Mouse (Mus musculus) layer of hippocampus, adult 11-12 months (tissue): ENCODE results near the gene Foxp4.
"Not testable (repeated sequence)": the region's sequence is repeated elsewhere in the genome, so short reads cannot be mapped to it uniquely, and the experiment has no call there.

ENCODE experiments used
- DNase-seq: peaks from one replicate; pipeline ENCODE4 v3.0.0; 2022; ENCODE audit warnings: low spot score

Foxp4 gene

DNA sequence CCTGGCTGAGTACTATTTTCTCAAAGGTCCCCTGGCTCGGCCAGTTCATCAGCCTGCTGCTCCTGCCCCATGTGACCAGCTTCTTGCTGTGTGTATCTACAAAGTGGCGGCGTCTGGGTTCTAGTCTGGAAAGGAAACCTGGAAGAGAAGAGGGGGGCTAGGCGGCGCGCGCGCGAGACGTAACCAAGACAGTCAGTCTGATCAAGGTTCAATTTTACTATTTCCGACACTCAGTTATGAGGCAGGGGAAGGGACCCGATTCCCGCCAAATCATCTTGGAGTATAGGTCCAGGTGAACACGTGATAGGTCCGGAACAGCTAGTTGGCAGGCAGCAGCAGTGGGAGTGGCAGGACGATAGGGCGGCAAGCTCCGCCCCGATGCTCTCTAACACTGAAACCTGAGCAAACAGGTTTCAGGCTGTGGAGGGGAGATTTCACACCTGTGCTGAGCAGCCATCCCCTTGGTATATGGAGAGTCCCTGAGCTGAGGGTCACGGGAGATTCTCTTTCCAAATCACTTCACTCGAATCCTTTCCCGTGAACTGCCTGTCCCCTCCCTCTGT is 72.6 kb downstream of the Foxp4 start:
- DNase-seq: not testable (repeated sequence)

DNA sequence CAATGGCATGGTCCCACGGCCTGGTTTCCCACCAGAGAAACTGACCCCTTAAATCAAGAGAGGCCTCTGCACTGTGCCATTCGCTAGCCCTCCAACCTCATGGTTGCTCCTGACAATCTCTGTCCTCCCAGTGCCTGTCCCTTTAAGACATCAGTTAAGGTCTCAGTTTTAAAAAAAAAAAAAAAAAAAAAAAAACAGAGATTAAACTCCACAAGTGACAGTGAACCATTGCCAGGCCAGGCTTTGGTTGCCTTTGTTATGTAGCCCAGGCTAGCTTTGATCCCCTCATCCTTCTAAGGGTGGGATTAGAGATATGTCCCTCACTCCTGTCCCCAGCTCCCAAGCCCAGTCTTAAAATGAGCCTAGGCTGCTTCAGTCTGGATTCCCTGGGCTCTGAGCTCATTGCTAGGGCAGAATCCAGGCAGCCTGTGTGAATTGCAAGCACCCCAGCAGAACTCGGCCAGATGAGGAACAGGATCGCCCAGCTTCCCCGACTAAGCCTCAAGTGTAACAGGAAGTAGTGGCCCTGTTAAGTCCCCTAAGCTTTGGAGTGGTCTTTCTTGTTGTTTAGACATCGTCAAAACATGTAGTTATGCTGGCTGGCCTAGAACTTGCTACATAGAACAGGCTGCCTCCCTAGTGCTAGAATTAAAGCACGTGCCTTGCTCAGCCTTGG is 73.7 kb downstream of the Foxp4 start:
- DNase-seq: no peak

DNA sequence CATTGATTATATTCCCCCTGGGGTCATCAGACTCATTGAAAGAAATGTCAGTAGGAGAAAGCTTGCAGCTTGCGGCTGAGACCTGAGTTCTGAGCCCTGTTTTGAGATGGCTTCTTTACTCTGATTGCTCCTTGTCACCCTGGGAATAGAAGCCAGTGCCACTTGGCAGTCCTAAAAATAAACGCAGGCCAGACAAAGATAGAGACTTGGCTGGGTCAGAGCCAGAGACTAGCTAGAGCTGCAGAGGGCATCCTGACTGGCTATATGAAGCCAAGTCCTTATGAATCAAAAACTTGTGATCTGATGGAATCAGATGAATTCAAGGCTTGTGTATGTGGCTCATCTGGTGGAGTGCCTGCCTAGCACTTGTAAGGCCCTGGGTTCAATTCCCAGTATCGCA is 74.4 kb downstream of the Foxp4 start:
- no peak for DNase-seq

DNA sequence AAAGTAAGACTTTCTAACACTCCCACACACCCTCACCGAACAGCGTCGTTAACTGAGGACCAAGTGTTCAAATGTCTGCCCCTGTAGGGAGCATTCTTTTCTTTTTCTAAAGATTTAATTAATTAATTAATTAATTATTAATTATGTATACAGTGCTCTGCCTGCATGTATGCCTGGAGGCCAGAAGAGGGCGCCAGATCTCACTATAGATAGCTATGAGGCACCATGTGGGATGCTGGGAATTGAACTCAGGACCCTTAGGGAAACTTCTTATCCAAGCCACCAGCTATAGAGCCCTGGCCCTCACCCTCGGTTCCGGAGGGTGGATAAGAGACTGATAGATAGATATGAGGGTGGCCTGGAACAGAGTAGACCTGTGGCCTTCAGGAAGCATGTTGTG is 76.5 kb downstream of the Foxp4 start:
- no peak for DNase-seq

DNA sequence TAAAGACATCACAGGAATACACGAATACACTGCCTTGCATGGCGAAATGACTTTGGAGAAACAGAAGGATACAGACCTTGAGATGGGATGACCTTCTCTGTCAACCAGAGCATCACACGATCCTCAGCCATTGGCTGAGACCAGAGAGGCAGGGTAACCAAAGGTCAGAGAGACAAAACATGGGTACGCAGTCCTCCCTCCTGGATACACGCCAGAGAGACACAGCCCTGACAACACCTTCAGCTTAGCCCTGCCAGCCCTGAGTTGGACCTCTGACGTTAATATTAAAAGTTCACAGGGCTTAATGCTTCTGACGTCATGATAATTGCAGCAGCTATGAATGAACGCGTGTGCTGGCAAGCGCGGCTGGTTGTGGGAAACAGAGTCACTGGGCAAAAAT is 78.8 kb downstream of the Foxp4 start:
- no peak for DNase-seq

DNA sequence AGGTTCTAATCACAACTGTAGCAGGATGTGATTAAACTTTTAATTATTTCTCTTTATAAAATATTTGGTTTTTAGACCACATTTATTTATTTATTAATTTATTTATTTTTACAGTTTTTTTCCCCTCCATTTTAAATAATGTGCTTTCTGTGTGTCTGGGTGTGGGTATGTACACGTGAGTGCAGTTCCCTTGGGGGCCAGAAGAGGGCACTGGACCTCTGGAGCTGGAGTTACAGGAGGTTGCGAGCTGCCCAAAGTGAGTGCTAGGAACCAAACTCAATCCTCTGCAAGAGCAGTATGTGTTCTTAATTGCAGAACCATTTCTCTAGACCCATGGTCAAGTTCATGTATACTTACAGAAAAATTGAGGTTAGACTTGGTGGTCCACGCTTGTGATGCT is 81.0 kb downstream of the Foxp4 start:
- no peak for DNase-seq

DNA sequence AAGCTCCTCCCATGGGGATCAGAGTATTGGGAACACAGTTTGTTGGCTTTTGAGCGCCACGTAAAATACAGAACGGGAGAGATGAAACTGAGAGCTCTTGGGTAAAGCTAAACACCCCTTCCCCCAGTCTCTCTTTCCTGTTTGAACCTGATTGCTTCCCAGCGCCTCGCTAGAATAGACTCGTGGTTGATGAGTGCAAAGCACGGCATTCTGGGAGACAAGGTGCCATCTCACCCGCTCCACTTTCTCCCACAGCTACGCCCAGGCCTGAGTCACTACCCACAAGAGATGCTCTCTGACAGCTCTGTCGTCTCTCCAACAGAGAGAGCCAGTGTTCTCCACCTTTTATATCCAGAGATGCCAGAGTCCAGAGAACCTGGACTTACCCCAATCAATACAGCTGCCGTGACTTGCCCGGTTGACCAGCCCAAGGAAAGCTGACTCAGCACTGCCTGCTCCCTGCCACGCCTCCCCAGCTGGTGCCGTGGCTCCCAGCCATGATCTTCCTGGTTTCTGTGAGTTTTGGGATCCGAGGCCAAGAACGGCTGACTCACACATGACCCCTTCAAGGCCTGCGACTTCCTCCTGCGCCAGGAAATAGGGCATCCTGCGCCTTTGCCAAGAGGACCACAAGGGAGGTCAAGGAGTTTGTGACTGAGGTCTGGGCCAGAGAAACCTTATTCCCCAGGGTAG is 82.4 kb downstream of the Foxp4 start:
- peak; percentile 35 for DNase-seq

DNA sequence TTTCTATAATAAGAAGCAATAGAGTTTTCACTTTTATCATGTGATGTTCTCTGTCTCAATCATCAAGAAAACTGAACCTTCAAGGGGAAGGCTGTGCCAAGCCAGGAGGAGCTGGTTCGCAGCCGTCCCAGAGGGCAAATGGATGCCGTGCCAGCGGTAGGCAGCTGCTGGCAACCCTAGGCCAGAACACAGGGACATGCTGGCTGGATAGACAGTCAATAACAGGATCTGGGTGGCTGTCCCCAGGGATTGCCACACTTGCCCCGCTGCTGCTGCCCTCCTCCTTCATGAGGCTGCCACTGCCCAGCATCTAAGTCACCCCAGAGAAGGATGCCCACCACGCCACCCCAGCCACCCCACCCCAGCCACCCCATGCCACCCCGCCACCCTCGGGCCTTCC is 82.9 kb downstream of the Foxp4 start:
- no peak for DNase-seq

DNA sequence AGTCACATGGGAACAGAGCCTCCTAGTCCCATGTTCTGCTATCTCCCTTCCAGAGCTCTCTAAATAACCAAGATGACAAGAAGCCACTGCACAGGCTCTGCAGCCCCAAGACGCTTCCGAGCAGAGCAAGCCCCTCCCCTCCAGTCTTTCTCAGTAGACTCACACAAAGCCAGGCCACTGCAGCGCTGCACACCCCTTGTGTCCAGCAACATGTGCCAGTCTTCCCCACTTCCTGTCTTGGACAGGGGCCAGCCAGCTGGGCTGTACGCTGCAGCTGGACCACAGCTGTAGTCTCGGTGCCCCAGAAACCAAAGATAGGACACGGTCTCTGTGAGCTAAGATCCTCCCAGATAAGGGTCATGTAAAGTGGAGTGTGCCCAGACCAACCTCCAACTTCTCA is 86.6 kb downstream of the Foxp4 start:
- DNase-seq: no peak

DNA sequence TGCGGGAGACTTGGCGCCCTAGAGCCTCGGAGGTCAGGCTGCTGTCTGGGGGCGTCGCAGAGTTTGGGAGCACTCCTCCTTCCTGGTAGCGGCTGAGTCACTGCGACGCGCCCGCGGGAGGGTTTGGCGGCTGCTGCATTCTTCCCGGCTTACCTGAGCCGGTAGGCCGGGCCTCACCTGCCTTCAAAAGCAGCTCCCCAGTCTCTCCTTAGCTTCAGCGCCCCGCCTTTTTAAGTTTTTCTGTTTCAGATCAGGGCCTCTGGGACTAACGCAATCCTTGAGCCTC is 90.0 kb downstream of the Foxp4 start, which contains the start of gene Mdfi:
Gene Mdfi, minus strand, starts transcription at position 210 of the 286 bp plus-strand sequence.
- DNase-seq: no peak

DNA sequence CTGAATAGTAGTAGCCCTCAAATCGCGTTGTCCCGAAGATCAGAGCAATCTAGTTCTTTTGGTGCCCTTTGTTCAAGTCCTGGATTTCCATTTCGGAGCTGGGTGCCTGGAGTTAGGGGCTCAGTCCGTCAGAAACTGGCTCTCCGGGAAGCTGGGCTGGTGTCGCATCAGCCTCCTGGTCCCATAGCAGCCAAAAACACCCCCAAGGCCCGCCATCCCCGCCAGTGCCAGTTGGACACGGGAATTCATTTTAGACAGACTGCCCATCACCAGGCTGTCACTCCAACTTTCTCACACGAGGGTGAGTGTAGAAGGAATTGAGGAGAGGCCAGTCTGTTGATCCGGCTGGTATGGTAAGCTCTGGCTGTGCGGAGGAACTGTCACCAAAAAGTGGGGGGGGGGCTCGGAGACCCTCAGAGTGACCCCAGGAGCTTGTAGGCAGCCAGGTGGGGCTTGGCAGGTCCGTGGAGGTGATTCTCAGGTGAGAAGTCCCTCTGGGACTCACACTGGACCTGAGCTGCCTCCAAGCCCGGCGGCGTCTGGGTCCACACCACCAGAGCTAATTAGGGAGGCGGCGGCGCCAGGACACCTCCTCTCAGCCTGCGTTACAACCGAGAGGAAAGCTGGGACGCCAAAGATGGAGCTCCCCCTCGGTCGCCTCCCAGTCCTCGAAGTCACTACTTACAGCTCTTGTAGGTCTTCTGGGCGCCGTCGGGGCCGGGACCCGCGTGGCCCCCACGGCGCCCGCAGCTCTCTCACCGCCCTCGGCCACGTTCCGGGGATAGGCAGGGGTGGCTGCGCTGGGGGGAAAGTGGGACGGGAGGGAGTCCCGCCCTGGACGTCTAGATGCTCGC is 90.6 kb downstream of the Foxp4 start:
- DNase-seq: no peak

DNA sequence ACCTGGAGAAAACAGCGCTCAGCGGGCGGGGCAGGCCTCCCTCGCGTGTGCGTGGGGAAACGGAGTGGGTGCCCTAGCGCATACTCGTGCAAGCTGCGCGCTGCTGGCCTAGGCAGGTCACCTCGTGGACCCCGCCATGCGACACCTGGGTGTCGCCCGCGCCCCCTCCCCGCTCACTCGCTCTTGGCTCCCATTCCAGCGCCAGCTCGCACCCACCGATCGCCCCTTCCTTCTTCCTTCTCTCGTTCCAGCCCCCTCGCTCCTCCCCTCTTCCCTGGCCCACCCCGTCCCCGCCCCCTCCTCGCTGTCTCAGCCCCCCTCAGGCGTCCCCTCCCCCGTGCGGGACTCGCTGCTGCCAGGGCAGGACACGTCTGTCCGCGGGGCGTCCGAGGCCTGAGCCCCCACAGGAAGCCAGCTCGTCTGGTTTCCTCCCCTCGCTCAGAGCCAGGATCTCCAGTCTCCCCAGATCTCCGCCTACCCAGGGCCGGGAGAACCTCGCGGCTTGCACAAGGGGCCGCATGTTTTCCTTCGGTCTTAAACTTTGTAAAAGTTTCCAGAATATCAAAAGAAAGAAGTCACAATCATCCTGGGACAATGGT is 91.3 kb downstream of the Foxp4 start:
- DNase-seq: no peak

DNA sequence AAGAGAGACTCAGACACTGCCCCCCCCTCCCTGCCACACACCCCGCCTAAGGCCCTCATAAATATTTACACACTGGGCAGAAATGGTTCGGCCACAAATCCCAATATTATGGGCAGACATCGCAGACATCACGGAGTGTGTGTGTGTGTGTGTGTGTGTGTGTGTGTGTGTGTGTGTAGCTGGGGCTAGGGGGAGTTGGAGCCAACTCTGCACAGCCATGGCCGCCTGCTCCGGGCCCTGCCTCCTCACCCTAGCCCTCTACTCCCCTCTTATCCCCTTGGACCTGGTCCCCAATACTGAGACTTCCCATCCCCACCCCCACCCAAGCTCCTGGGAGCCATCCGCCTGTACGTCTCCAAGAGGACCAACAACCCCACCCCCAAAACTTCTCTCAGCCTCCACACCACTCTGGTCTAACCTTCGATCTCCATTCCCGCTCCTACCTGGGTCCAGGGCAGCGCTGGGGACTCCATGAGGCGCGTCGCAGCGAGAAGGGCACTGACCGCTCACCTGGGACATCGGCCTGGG is 91.9 kb downstream of the Foxp4 start:
- DNase-seq: no peak

DNA sequence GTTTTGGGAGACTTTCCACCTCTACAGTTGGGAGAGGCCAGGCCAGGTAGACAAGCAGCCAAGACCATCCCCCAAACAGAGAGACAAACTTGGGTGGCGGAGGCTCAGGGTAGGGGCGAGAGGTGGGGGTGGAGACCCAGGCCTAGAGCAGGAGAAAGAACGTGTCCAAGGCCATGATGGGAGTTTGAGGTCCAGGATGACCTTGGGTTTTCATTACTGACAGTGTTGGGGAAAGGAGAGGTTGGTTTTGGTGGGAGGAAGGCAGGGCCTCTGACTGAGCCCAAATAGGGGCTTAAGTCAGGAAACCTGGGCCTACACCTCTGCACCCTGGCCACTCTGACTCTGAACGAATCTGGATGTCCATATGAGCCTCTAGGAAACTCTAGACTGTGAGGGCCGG is 92.7 kb downstream of the Foxp4 start:
- DNase-seq: no peak

DNA sequence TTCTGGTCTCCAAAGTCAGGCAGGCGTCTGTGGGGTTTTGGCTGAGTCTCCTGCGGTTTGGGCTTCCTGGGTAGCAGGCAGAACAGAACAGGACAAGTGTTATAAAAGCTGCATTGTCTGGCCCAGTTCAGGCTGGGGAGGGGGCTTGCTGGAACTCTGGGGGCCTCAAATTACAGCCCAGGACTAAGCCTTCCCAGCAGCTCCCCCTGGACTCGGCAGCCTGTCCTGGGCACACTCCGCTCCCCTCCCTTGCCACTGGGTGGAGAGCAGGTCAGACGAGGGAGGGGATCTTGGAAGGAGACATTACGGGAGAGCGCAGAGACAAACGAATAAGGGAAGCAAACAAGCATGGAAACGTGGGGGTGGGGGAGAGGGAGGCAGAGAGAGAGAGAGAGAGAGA is 93.3 kb downstream of the Foxp4 start:
- no peak for DNase-seq

DNA sequence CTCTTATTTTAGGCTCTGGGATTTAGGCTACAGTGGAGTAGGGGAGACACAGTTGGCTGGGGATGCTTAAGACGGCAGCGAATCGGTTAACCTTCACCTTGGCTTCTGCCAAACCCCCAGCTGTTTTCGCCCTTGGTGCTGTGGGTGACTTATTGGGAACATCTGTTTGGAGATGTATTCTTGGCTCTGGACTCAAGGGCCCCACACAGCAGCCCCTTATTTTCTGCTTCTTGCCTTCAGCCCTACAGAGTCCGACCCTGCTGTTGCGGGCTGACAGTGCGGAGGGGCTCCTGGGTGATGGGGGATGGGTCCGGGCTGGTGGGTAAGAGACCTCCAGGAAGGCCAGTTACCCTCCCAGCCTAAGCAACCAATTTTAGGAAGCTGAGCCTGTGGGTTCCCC is 103.1 kb downstream of the Foxp4 start:
- no peak for DNase-seq

DNA sequence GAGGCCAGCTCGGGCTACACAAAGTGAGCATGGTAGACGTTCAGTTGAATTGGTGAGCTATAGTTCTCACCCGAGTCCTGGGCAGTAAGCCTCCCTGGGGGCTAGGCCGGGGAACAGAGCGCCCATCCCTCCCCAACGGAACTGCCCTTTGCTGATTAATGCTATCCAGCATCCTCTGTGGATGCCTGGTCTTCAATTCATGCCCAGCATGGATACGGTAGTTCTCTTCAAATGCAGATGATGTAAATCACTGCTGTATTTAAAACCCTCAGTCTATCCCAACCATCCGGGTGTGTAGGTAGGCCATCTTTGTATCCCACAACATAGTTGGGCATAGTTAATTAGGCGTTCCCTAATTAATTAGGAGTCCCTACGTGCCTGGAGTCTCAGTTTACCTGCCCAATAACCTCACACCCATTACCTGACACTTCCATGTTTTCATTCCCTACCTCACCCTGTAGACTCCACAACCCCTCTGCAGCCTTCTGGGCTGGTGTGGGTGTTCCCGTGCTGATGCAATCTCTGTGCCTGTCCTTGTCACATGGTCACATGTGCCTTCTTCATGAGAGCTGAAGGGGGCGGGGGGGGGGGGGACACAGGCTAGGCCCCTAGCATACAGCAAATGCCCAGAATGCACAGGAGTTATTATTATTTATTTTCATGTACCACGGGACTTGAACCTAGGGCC is 106.3 kb downstream of the Foxp4 start:
- no peak for DNase-seq
